Mouse (Mus musculus) thymus, postnatal 36 days (tissue): ENCODE results near the gene Pkd1l2.

ENCODE experiments used
- DNase-seq, 2 experiments: peaks; one replicate each; pipeline ENCODE4 v3.0.0; 2022; ENCODE audit warnings: mixed read lengths in 2 of 2

Pkd1l2 gene

DNA sequence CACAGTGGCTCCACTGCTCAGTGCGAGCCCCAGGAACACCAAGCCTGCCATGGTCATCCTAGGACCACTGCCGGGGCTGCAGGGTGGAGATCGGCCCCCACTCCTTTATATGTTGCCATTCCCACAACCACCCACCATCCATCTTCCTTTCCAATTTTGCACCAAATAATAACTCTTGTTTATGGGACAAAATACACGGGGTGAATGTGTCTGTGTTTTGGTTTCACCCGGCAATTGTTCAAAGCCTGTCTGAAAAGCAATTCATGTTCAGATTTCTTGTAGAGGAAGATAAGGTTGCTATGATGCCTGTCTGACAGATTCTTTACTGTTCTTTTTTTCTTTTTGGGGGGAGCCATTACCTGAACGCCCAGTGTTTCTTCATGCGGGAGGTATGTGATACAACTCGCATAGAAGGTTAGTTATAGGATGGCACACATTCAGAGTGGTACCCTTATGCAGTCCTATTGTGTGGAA is at the start of gene Pkd1l2:
Pkd1l2 (minus strand) TSS at position 51 of the 474 bp plus-strand sequence.
- DNase-seq, result no peak

DNA sequence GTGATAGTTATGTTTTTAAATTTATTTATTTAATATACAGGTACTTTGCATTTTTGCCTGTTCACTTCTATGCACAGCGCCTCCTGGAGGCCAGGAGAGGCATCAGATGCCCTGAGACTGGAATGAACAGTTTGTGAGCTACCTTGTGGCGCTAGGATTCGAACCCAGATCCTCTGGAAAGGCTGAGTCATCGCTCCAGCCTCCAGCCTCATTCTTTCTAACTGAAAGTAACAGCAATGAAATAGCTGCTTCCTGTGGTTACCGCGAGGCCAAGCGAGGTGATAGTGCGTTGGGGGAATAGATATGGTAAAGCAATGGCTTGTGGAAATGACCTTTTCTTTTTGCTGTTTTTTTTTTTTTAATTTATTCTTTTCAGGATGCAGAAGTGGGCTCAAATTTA is 44.8 kb upstream of the Pkd1l2 start:
- DNase-seq, result no peak

DNA sequence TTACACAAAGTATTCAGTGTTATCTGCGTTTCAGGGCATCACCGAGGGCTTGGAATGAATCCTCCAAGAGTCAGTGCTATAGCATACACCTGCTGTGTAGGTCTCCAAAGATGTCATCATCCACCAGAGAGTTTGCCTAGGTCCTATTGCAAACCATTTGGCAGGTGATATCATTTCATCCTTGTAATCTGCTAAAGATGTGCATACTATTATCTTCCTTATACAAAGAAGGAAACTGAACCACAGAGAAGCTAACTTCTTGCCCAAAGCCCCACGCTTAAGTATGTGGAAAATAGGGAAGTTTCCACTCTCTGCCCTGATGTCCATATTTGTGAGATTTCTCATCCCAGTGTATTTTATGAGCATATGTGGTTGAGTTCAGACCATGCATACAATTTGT is 44.2 kb upstream of the Pkd1l2 start:
- DNase-seq, result no peak

DNA sequence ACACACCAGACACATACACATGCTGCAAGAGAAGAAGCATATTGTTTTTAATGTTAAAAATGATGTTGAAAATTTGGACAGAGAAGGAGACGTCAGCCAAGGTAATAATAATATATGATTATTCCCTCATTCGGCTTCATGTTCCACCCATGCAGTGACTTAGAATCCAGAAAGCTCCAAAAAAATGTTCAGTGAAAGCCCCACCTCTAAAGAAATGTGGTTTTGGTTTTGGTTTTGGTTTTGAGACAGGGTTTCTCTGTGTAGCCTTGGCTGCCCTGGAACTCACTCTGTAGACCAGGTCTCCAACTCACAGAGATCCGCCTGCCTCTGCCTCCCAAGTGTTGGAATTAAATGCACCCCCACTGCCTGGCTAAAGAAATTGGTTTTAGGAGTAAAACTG is 43.6 kb upstream of the Pkd1l2 start:
- no peak for DNase-seq

DNA sequence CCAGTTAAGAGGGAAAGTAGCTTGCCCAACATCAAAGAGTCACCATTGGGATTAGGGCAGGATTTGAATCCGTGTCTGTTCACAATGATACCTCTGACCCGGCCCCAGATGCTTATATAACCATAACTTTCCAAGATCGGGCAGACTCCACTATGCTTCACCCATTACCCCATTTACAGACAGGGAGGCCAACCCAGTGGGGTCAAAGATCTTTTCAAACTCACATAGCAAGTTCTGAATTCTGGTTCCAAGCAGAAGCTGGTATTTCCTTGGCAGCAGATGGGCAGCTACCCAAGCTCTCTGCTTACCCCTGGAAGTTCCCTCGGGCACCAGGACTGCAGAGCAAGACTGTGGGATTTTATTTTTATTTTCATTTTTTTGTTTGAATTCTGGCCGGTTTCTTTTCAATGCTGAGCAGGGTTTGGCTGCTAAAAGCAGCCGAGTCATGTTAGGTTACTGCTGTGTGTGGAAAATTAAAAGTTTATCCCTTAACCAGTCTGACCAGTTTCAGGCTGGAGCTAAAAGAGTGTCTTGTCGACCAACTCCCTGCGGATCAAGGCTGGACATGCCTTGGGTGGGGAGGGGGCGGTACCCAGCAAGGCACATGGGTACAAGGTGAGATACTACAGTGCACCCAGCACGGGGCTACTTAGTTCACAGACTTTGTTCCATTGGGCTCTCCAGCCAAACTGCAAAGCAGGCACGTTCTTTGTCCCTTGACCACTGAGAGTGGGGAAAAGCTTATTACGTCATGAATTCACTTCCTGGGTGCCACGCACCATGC is 41.8 kb upstream of the Pkd1l2 start:
- DNase-seq, result no peak

DNA sequence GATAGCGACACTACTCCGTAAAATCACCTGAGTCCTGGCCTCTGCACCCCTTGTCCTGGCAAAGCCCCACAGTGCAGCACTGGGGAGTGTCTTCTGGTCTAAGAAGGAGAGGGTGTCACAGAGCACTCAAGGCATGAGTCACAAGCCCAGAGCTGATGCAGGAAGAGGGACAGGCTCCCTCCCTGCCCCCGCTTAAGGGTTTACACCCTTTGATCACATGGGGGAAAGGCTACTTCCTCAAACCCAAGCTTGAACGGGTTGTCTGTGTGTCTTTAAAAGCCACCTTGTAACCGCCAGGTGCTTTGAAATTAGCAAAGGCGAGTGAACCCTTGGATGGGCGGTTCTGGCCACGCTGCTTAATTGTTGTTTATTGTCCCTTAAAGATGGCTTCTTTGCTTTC is 39.0 kb upstream of the Pkd1l2 start:
- no peak for DNase-seq

DNA sequence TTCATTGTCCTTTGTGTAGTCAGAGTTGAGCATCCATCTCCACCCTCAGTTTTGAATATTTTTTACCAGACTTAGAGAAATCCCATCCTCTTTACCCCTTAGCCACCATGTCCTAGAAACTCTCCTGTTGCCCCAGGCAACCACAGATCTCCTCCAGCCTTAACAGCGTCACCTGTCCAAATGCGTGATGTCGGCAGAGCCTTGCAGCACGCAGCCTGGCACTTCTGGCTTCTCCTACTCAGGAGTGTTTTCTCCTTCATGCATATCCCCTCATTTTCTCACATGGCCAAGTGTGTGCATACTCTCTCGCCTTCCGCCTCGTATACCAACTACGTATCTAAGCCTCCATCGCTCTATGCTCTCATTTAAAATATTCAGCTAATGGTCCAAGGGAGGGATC is 36.2 kb upstream of the Pkd1l2 start:
- no peak for DNase-seq

DNA sequence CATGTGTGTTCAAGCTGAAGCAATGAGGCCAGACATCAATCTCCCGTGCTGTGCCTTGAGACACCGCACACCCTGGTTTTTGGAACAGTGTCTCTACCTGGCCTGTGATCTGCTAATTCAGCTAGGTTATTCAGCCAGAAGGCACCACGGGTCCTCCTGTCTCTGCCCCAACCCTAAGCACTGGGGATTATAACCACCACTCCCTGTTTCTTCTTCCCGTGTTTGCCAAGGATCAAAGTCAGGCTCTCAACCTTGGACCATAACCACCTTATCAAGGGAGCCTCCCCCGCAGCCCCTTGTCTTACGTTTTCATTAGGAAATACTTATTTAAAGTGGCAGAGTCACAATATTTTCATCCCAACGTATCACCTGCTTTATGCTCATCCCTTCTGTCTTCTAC is 34.3 kb upstream of the Pkd1l2 start:
- no peak for DNase-seq

DNA sequence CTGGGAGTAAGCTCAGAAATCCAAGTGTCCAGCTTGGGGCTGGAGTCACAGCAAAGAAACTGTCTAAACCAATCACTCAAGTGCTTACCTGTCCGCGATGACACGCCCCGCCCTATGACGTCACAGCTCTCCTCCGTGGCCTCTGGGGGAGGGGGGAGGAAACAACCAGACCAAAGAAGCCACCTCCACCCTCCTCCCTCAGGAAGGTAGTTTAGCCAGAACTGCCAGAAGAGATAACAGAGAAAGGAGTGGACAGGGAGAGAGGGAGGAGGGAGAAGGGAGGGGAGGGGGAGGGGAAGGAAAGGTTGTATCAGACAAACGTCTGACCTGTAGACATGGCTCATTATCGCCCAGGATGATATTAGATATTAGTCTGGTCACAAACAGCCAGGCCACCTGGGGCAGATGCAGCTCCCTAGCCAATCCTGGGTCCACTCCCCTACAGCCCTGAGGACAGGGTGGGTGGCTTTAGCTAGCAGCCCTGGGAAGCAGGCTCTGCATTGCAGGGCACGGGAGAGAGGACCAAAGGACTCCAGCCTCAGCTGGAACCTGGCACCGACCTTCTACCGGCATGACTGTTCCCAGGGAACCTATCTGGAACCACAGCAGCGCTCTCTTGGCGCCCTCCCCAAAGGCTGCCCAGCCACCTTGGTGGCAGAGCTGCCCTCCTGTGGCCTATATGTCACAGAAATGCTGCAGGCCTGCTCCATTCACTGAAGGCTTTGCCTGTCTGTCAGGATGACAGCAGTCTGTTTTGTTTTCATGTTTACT is 33.6 kb upstream of the Pkd1l2 start:
- DNase-seq, result peak in 1 of 2 experiments; percentile 24

DNA sequence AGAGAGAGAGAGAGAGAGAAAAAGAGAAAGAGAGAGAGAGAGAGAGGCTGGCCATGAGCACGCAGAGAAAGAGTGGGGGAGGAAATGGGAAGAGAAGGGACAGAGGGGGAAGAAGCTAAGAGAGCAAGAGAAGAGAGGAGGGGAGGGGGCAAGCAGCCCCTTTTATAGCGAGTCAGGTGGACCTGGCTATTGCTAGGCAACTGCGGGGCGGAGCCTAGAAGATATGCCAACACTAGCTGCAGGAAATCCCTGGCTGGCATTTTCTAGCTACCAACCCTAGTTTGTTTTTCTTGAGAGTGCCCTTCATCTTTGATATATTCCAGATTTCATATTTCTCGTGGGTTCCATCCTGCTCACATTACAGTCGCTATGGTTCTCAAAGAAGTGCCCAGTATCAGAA is 32.8 kb upstream of the Pkd1l2 start:
- DNase-seq, result no peak

DNA sequence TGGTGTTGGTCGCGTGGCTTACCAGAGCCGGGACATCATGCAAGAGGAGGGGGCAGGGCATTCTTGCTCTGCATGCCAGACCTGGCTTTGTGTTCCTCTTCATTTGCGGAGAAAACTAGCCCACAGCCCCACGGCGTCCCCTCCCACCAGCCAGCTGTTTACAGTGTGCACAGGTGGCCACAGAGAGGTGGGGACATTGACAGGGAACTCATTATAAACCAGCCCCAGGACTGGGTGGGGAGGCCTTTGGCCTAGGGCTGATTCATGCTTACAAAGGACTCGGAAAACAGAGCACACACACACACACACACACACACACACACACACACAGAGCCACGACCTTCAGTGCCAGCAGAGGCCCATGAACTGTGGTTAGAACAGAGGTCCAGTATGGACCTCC is 30.0 kb upstream of the Pkd1l2 start:
- no peak for DNase-seq

DNA sequence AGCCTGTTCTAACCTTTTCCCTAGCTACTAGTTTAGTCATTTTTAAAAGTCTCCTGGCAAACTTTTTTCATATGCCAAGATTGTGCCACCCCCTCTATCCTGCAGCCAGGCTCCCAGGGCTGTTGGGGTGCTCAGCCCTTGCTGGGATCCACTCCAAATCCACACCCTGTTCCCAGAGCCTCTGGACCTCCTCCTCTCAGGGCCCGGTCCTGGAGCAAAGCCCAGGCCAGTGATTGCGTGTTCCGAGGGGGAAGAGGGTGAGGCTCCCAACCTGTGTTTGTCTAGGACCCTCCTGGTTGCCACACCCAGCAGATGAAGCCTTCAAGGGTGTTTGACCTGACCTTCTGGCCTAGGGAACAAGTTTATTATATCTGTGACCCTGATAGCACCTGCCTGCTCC is 29.4 kb upstream of the Pkd1l2 start:
- DNase-seq, result no peak

DNA sequence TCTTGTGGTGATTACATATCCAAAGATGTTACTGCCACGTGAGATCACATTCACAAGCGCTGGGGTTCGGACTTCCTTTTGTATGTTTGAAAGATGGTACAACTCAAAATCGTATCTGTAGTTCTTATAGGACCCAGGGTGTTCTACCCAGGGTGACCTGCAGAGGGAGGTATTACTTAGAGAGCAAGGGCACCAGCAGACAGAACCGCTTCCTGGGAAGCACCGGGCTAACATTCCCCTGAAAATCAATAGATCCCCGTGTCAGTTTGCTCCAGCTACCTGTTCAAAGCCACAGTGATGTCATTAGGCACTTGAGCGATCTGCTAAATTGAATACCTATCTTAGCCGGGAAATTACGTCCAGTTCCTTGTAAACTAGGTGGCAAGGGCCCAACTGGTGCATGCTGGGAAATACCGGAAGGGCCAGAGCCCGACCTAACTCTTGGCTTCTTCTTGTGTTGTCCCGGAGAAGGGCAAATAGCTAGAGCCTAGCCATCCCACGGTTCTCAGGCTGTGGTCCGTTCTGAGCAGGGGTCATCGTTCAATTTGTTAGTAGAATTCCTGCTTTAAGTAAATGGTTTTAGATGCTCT is 27.6 kb upstream of the Pkd1l2 start:
- DNase-seq, result peak; percentile 41 to 45

DNA sequence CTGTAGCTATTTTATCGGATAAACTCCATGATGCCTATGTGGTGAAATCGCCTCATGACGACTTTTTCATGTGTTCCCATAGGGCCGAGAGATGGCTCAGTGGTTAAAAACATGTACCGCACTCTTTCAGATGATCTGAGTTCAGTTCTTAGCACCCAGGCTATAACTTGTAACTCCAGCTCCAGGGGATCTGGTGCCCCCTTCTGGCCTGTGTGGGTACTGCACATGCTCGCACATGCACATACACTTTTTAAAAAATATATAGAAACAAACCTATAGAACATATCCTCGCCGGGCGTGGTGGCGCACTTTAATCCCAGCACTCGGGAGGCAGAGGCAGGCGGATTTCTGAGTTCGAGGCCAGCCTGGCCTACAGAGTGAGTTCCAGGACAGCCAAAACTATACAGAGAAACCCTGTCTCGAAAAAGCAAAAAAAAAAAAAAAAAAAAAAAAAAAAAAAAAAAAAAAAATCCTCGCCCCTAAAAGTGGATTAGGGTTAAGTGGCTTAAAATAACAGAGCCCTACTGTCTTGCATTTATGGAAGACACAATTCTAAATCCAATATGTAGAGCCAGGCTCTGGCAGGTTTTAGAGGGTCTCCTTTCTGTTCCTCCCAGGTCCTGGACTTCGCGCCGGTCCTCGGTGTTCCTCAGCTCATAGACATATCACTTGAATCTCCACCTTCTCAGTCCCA is 26.9 kb upstream of the Pkd1l2 start:
- peak; percentile 15 to 27 for DNase-seq

DNA sequence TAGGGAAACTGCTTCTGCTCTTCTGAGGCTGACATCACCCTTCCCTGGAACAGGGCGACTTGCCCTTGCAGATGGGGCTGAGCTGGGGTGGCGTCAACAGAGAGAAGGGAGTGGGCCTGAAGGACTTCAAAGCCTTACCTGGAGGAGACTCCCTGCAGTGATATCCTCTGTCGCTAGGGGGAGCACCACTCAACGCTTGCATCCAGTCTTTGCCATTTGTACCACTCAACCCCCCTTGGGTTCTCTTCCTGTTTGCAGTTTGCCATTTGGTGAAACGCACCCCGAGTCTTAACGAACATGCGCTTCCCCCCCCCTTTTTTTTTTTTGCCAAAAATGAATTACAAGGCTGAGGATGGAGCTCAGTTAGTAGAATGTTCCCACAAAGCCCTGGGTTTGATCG is 25.3 kb upstream of the Pkd1l2 start:
- peak; percentile 78 to 82 for DNase-seq

DNA sequence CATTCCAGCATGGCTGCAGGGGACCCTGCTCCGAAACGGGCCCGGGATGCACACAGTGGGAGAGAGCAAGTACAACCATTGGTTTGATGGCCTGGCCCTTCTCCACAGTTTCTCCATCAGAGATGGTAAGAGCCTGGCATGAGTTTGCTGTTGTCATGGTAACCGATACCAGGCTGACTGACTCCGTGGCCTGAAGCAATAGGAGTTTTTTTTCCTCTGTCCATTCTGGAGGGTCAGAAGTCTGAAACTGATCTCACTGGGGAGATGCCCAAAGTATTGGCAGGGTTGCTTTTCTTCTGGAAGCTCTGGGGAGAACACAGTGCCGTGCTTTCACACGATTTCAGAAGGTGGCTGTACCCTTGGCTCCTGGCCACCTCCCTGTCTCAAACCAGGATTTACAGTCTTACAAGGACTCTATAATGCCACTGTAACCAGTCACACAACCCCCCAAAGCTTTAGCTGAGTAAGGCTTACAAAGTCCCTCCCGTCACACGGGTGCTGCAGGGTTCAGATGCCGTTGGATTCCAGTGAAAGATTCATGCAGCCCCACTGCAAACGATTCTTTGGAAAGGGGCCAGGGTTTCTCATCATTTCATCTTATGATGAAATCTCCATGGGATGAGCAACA is 15.4 kb upstream of the Pkd1l2 start:
- DNase-seq, result no peak

DNA sequence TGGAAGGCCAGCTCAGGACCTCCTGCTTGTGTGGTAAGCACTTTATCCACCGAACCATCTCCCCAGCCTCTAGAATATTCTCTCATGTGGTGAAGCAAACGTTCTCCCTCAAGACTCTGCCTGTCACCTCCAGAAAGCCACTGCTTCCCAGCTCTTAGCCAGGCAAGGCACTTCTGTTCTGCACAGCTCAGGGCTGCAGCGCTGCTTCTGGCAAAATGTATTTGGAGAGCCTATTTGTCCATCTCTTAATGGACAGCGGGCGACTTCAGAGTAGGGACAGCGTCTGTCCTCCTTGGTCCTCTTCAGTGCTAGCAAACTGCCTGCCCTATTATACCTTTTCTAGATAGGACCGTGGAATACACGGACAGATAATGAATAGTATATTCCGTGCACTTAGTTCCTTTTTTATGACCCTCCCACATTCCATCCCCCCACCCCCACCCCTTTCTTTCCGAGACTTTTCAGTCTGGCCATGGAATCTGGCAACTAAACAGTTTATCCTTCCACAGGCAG is 14.9 kb upstream of the Pkd1l2 start:
- no peak for DNase-seq

DNA sequence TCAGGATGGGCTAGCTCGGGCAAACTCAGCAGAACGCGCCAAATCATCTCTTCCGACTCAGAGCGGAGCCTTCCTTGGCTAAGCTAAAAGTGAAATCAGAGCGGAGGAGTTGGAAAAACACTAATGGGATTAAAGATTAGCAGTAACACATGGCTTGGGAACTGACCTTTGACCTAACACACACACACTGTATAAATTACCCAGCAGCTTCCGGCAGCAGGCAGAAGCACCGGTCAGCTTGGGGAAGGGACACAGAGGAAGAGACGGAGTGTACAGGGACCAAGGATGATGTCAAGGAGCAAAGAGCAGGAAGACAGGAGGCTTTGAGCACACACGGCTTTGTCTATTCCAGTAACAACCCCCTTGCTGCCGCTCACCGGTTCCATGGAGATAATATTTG is 13.4 kb upstream of the Pkd1l2 start, which contains the start of gene Bco1:
Bco1 (plus strand) TSS at position 208 of the 400 bp plus-strand sequence.
- DNase-seq, result no peak

DNA sequence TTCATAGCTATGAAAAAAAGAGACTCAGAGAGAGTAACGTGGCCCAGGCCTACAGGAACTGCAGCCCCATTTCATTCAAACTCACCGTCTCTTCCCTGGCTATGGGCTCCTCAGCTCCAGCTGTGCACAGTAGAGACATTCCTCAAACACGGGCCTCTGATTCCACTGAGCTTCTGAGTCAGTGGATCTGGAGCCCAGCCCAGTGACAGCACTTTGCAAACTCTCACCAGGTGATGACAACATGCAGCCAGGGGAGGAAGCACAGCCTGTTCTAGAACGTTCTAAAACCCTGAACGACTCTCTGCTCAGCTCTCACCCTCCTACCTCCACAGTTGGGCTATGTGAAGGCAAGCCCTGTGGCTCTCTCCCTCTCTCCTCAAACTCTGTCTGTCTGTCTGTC is 11.8 kb upstream of the Pkd1l2 start:
- no peak for DNase-seq

DNA sequence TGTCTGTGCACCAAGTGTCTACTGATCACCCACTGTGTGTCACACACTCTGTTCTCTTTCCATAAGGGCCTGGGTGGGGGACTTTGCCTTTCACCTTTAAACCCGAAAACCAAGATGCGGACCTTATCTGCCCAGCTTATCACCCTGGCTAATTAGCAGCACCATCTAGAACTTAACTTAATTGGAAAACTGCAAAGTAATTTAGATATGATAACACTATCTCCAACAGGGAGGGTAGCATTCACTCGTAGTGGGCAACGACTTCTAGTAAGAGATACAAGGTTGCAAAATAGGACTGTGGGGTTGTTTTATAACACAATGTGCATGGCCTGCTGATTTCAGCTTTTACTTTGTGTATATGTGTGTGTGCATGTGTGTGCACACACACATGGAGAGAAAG is 7.6 kb upstream of the Pkd1l2 start:
- DNase-seq, result no peak

DNA sequence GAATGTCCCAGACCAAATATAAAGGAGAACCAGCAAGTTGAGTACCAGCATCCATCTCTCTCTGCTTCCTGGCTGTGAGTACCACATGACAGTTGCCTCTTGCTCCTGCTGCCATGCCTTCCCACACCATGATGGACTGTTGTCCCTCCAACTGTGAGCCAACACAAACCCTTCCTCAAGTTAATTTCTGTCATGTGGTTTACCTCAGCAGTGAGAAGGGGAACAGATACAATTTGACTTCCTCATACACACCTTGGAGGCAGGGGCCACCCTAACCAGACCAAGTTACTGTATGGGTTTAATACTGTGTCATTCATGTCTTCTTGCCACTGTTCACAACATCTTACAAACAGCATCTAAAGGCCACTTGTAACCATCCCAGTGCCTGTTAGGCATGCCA is 4.8 kb upstream of the Pkd1l2 start:
- DNase-seq, result no peak

DNA sequence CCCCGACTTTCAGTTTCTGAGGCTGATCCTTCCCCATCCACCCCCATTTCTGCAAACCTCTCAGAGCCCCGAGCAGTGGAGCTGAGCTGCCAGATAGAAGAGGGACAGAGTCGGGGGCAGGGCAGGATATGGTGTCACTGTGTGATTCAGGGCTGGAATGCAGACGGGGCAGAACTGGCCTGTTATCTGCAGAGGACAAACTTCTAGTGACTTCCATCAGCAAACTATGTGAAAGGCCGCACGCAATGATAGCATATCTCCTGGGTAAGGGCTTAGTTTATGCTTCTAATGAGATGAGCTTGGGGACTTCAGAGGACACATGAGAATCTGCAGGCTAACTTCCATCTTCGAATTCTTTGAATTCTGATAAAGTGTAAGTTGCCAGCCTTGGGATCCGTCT is 3.3 kb upstream of the Pkd1l2 start:
- no peak for DNase-seq
